Mouse (Mus musculus): ENCODE data around the gene Olfr1368. TPM values are rescaled to one million over a fixed set of nuclear protein-coding genes. Genes with fewer than 3 reads are reported as not detected.
"Not testable (repeated sequence)": the region's sequence is repeated elsewhere in the genome, so short reads cannot be mapped to it uniquely, and the experiment has no call there.

The Olfr1368 gene
- polyA plus RNA-seq, 1 experiment from 2014 or later = not detected

DNA sequence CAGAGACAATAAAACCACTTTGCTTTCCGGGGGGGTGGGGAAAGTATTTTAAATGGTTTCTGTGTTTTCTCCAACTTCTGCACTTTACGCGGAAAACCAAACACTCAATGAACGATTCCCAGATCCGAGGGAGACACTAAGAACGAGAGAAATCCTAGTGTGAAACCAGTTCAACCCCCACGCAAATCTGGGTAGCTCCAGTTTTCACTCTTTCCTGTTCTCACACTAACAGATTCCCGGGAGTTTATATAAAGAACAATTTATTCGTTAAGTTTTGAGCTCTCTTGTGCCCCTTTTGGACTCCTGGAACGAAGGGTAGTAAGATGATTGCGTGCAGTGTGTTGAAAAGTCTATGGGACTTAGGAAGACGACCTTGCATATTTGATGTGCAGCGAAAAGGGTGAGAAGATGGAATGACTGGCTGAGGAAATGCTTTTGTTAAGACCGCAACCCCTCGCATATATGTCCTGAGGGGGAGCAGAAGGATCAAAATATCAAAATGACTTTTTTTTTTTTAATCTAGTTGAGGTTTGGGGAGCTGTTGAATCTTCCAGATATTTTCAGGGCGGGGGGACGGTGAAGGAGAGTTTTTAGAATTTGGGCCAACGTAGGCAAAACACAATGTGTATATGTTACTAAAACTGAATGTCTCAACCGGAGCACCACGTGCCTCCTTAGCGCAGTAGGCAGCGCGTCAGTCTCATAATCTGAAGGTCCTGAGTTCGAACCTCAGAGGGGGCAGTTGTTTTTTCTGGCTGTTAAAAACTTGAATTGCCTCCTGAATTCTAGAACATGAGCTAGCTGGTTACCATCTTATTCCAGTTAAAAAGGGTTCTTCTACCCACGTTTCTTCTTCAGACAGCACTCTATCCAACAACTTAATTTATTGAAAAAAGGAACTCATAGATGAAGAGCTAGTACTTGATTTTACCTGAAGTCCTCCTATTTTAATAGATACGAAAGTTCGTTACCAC, 21.6 kb upstream of the Olfr1368 start:
- Histone ChIP-seq H3K27me3 (replicated peaks) (peaks cover 9% of the 10 kb centered on the region; the same call in 1 of the 2 replicates), H3K9me3 (replicated peaks) (no peaks in the 10 kb centered on the region), H3K36me3 (no peaks in the 10 kb centered on the region), H3K4me1 (peaks cover 30% of the 10 kb centered on the region), H3K4me2 (peak overlapping the region; percentile 93), H3K9ac (peak overlapping the region; percentile 59), H3K27ac (no peak overlapping the region), H3K4me3 (peak overlapping the region; percentile 72)
- WGBS (ENCODE audit: insufficient replicate concordance) = 1% methylated on average over 27 of the region's 27 CpGs
- ATAC-seq = peak; percentile 25; the same call in 1 of the 2 replicates

GRCm38 (mm10) chr13:21162591-21162990, 16.9 kb upstream of the Olfr1368 start:
- no peaks in the 10 kb centered on the region for H3K36me3 ChIP-seq
- peaks cover 45% of the 10 kb centered on the region for H3K4me1 ChIP-seq
- H3K9ac ChIP-seq = no peak overlapping the region
- H3K9me3 ChIP-seq (replicated peaks) = no peaks in the 10 kb centered on the region
- H3K4me2 ChIP-seq = no peak overlapping the region
- WGBS (ENCODE audit: insufficient replicate concordance) = 53% methylated on average over 5 of the region's 5 CpGs
- H3K27me3 ChIP-seq (replicated peaks) = peaks cover 34% of the 10 kb centered on the region
- no peak overlapping the region for H3K27ac ChIP-seq
- H3K4me3 ChIP-seq = no peak overlapping the region
- ATAC-seq = no peak

- H3K4me2 ChIP-seq = peak overlapping the region; percentile 87
- H3K9me3 ChIP-seq (replicated peaks) = no peaks in the 10 kb centered on the region
- 39% methylated on average over 2 of the region's 2 CpGs for WGBS (ENCODE audit: insufficient replicate concordance)
- peak overlapping the region; percentile 67 for H3K4me3 ChIP-seq
- 0 out of 2 replicates have a peak overlapping the region, but pooled peaks have one; percentile 41 for H3K9ac ChIP-seq
- H3K36me3 ChIP-seq = no peaks in the 10 kb centered on the region
- peaks cover 41% of the 10 kb centered on the region for H3K27me3 ChIP-seq (replicated peaks)
- no peak for ATAC-seq
- no peak overlapping the region for H3K27ac ChIP-seq
- H3K4me1 ChIP-seq = peaks cover 38% of the 10 kb centered on the region
These were observed 15.9 kb upstream of the Olfr1368 start for GRCm38 (mm10) chr13:21161591-21161990.

- Histone ChIP-seq H3K9me3 (replicated peaks) (no peaks in the 10 kb centered on the region), H3K27ac (no peak overlapping the region; the same call in 1 of the 2 replicates), H3K4me3 (peak overlapping the region; percentile 67), H3K36me3 (no peaks in the 10 kb centered on the region), H3K9ac (peak overlapping the region; percentile 64), H3K4me1 (peaks cover 37% of the 10 kb centered on the region), H3K27me3 (replicated peaks) (peaks cover 47% of the 10 kb centered on the region), H3K4me2 (peak overlapping the region; percentile 87)
- ATAC-seq = peak; percentile 81
- WGBS (ENCODE audit: insufficient replicate concordance) = under 1% methylated on average over 32 of the region's 32 CpGs
These were observed 15.3 kb upstream of the Olfr1368 start for GRCm38 (mm10) chr13:21160657-21161590.

- no peak overlapping the region for H3K27ac ChIP-seq
- H3K4me3 ChIP-seq = peak overlapping the region; percentile 67
- H3K36me3 ChIP-seq = no peaks in the 10 kb centered on the region
- peak overlapping the region; percentile 64 for H3K9ac ChIP-seq
- H3K4me1 ChIP-seq = peaks cover 37% of the 10 kb centered on the region
- H3K27me3 ChIP-seq (replicated peaks) = peaks cover 47% of the 10 kb centered on the region
- ATAC-seq = no peak
- H3K4me2 ChIP-seq = peak overlapping the region; percentile 87
- WGBS (ENCODE audit: insufficient replicate concordance) = 0% methylated on average over 16 of the region's 16 CpGs
- no peaks in the 10 kb centered on the region for H3K9me3 ChIP-seq (replicated peaks)
These were observed 14.4 kb upstream of the Olfr1368 start for GRCm38 (mm10) chr13:21160041-21160511.

GRCm38 (mm10) chr13:21159475-21159819, 13.8 kb upstream of the Olfr1368 start:
- ATAC-seq = no peak
- Histone ChIP-seq H3K9ac (peak overlapping the region; percentile 64), H3K36me3 (no peaks in the 10 kb centered on the region), H3K27ac (no peak overlapping the region), H3K4me1 (peaks cover 34% of the 10 kb centered on the region), H3K4me2 (peak overlapping the region; percentile 87), H3K27me3 (replicated peaks) (peaks cover 47% of the 10 kb centered on the region), H3K9me3 (replicated peaks) (no peaks in the 10 kb centered on the region), H3K4me3 (peak overlapping the region; percentile 67)
- WGBS (ENCODE audit: insufficient replicate concordance) = under 1% methylated on average over 15 of the region's 15 CpGs

- WGBS (ENCODE audit: insufficient replicate concordance) = under 1% methylated on average over 19 of the region's 19 CpGs
- Histone ChIP-seq H3K4me1 (peaks cover 30% of the 10 kb centered on the region), H3K9ac (peak overlapping the region; percentile 64; the same call in 1 of the 2 replicates), H3K27me3 (replicated peaks) (peaks cover 46% of the 10 kb centered on the region), H3K27ac (no peak overlapping the region), H3K4me2 (peak overlapping the region; percentile 87), H3K36me3 (no peaks in the 10 kb centered on the region), H3K9me3 (replicated peaks) (no peaks in the 10 kb centered on the region), H3K4me3 (peak overlapping the region; percentile 67)
- ATAC-seq = no peak
These were observed 13.3 kb upstream of the Olfr1368 start for GRCm38 (mm10) chr13:21158785-21159474.

- peak overlapping the region; percentile 87 for H3K4me2 ChIP-seq
- H3K9me3 ChIP-seq (replicated peaks) = no peaks in the 10 kb centered on the region
- H3K27ac ChIP-seq = no peak overlapping the region
- H3K9ac ChIP-seq = no peak overlapping the region
- H3K4me1 ChIP-seq = peaks cover 30% of the 10 kb centered on the region
- peaks cover 43% of the 10 kb centered on the region for H3K27me3 ChIP-seq (replicated peaks)
- ATAC-seq = no peak
- H3K36me3 ChIP-seq = no peaks in the 10 kb centered on the region
- no peak overlapping the region for H3K4me3 ChIP-seq
- WGBS (ENCODE audit: insufficient replicate concordance) = 10% methylated on average over 9 of the region's 9 CpGs
These were observed 12.4 kb upstream of the Olfr1368 start for GRCm38 (mm10) chr13:21158071-21158470.

GRCm38 (mm10) chr13:21155888-21156287, 10.2 kb upstream of the Olfr1368 start:
- 58% methylated on average over 5 of the region's 5 CpGs for WGBS (ENCODE audit: insufficient replicate concordance)
- no peak overlapping the region for H3K27ac ChIP-seq
- no peak for ATAC-seq
- no peak overlapping the region for H3K4me3 ChIP-seq
- H3K36me3 ChIP-seq = no peaks in the 10 kb centered on the region
- peaks cover 25% of the 10 kb centered on the region for H3K4me1 ChIP-seq
- no peak overlapping the region for H3K4me2 ChIP-seq
- no peaks in the 10 kb centered on the region for H3K9me3 ChIP-seq (replicated peaks)
- peaks cover 43% of the 10 kb centered on the region for H3K27me3 ChIP-seq (replicated peaks)
- no peak overlapping the region for H3K9ac ChIP-seq

DNA sequence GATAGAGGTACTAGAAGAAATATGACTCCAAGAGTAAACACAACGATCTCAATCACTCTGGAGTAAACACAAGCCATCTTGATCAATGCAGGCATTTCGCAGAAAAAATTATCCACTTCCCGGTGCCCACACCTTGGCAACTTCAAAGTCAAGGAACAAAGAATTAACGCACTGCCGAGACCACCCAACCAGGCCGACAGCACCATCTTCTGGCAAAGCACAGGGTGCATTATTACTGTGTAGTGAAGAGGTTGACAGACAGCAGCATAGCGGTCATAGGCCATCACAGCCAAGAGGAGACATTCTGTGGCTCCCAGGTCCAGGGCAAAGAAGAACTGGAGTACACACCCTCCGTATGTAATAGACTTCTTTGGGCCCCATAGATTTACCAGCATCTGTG, 3.2 kb downstream of the Olfr1368 start:
- no peak overlapping the region for H3K4me2 ChIP-seq

GRCm38 (mm10) chr13:21129339-21129738, 16.3 kb downstream of the Olfr1368 start, which contains the start of gene Olfr263:
Gene Olfr263 (plus strand): TSS chr13:21129639.
- not testable (repeated sequence) for H3K27ac ChIP-seq; H3K4me1 ChIP-seq; H3K27me3 ChIP-seq (replicated peaks); H3K4me3 ChIP-seq; H3K36me3 ChIP-seq; H3K9me3 ChIP-seq (replicated peaks); H3K4me2 ChIP-seq; H3K9ac ChIP-seq; ATAC-seq
- WGBS (ENCODE audit: insufficient replicate concordance) = 66% methylated on average over 3 of the region's 3 CpGs

More for the DNA sequence above, 3.2 kb downstream of the Olfr1368 start:
- Histone ChIP-seq H3K9me3 (replicated peaks) (no peaks in the 10 kb centered on the region), H3K9ac (no peak overlapping the region), H3K4me3 (no peak overlapping the region), H3K4me1 (no peaks in the 10 kb centered on the region), H3K27me3 (replicated peaks) (no peaks in the 10 kb centered on the region), H3K36me3 (no peaks in the 10 kb centered on the region), H3K27ac (no peak overlapping the region)
- ATAC-seq = no peak
- 32% methylated on average over 8 of the region's 8 CpGs for WGBS (ENCODE audit: insufficient replicate concordance)

All from liver, embryonic 12.5 days (tissue).